Mouse (Mus musculus): ENCODE measurements around the gene Olfr657. TPM values are rescaled to one million over a fixed set of nuclear protein-coding genes. Genes with fewer than 3 reads are reported as not detected.

The Olfr657 gene
- not detected in 2 replicates for polyA plus RNA-seq (2015; fragmentation: Nextera tagmentation; extraction: Ambion mirVana)

GRCm38 (mm10) chr7:104624494-104624893 is at the start of gene Olfr657:
Gene Olfr657, plus strand, starts transcription at chr7:104624794.
- ATAC-seq: no peak

GRCm38 (mm10) chr7:104577014-104577413 is 47.6 kb upstream of the Olfr657 start, which contains the start of gene Olfr653:
Gene Olfr653, plus strand, starts transcription at chr7:104577314.
- H3K27me3 ChIP-seq (ENCODE audit: control insufficient read depth, insufficient read depth, low read depth, low read length): no peaks in the 10 kb centered on the region
- ATAC-seq: no peak
- no peak within 1 kb of the TSS for H3K27ac ChIP-seq (ENCODE audit: low read length)
- 81% methylated on average over 2 of the region's 2 CpGs for WGBS
- H3K4me1 ChIP-seq (ENCODE audit: control insufficient read depth, insufficient read depth, low read length): no peaks in the 10 kb centered on the region
- no peak within 1 kb of the TSS for H3K4me2 ChIP-seq (ENCODE audit: low read length)
- H3K36me3 ChIP-seq (ENCODE audit: control insufficient read depth, insufficient read depth, low read length): no peaks in the 10 kb centered on the region
- H3K9ac ChIP-seq (ENCODE audit: low read depth, low read length): no peak within 1 kb of the TSS
- H3K9me3 ChIP-seq (replicated peaks; ENCODE audit: control insufficient read depth, low read length, poor library complexity, severe bottlenecking): no peaks in the 10 kb centered on the region
- H3K4me3 ChIP-seq (ENCODE audit: low read depth, low read length): no peak within 1 kb of the TSS

More at GRCm38 (mm10) chr7:104624494-104624893, at the start of gene Olfr657:
- Histone ChIP-seq H3K9ac (ENCODE audit: low read depth, low read length) (no peak within 1 kb of the TSS), H3K9me3 (replicated peaks; ENCODE audit: control insufficient read depth, low read length, poor library complexity, severe bottlenecking) (no peaks in the 10 kb centered on the region), H3K4me3 (ENCODE audit: low read depth, low read length) (no peak within 1 kb of the TSS), H3K27me3 (ENCODE audit: control insufficient read depth, insufficient read depth, low read depth, low read length) (no peaks in the 10 kb centered on the region), H3K27ac (ENCODE audit: low read length) (no peak within 1 kb of the TSS), H3K4me1 (ENCODE audit: control insufficient read depth, insufficient read depth, low read length) (no peaks in the 10 kb centered on the region), H3K4me2 (ENCODE audit: low read length) (no peak within 1 kb of the TSS), H3K36me3 (ENCODE audit: control insufficient read depth, insufficient read depth, low read length) (no peaks in the 10 kb centered on the region)

GRCm38 (mm10) chr7:104580846-104581245 is 43.7 kb upstream of the Olfr657 start:
- ATAC-seq: no peak
- no peak overlapping the region for H3K27ac ChIP-seq (ENCODE audit: low read length)
- H3K4me1 ChIP-seq (ENCODE audit: control insufficient read depth, insufficient read depth, low read length): no peaks in the 10 kb centered on the region
- no peaks in the 10 kb centered on the region for H3K36me3 ChIP-seq (ENCODE audit: control insufficient read depth, insufficient read depth, low read length)
- no peaks in the 10 kb centered on the region for H3K9me3 ChIP-seq (replicated peaks; ENCODE audit: control insufficient read depth, low read length, poor library complexity, severe bottlenecking)
- H3K4me2 ChIP-seq (ENCODE audit: low read length): no peak overlapping the region
- WGBS: 91% methylated on average over 4 of the region's 4 CpGs
- H3K27me3 ChIP-seq (ENCODE audit: control insufficient read depth, insufficient read depth, low read depth, low read length): no peaks in the 10 kb centered on the region
- no peak overlapping the region for H3K4me3 ChIP-seq (ENCODE audit: low read depth, low read length)
- H3K9ac ChIP-seq (ENCODE audit: low read depth, low read length): no peak overlapping the region

GRCm38 (mm10) chr7:104581429-104581828 is 43.2 kb upstream of the Olfr657 start:
- 93% methylated on average over 4 of the region's 4 CpGs for WGBS
- H3K4me1 ChIP-seq (ENCODE audit: control insufficient read depth, insufficient read depth, low read length): no peaks in the 10 kb centered on the region

GRCm38 (mm10) chr7:104586725-104587124 is 37.9 kb upstream of the Olfr657 start, which contains the start of gene Olfr654:
Gene Olfr654, plus strand, starts transcription at chr7:104587025.
- Histone ChIP-seq H3K4me1 (ENCODE audit: control insufficient read depth, insufficient read depth, low read length) (no peaks in the 10 kb centered on the region), H3K4me3 (ENCODE audit: low read depth, low read length) (no peak within 1 kb of the TSS), H3K9me3 (replicated peaks; ENCODE audit: control insufficient read depth, low read length, poor library complexity, severe bottlenecking) (no peaks in the 10 kb centered on the region), H3K4me2 (ENCODE audit: low read length) (no peak within 1 kb of the TSS), H3K27me3 (ENCODE audit: control insufficient read depth, insufficient read depth, low read depth, low read length) (no peaks in the 10 kb centered on the region), H3K9ac (ENCODE audit: low read depth, low read length) (no peak within 1 kb of the TSS), H3K36me3 (ENCODE audit: control insufficient read depth, insufficient read depth, low read length) (no peaks in the 10 kb centered on the region), H3K27ac (ENCODE audit: low read length) (no peak within 1 kb of the TSS)
- 88% methylated on average over 4 of the region's 4 CpGs for WGBS
- ATAC-seq: no peak

More at GRCm38 (mm10) chr7:104581429-104581828, 43.2 kb upstream of the Olfr657 start:
- H3K36me3 ChIP-seq (ENCODE audit: control insufficient read depth, insufficient read depth, low read length): no peaks in the 10 kb centered on the region
- no peak overlapping the region for H3K9ac ChIP-seq (ENCODE audit: low read depth, low read length)
- no peak overlapping the region for H3K27ac ChIP-seq (ENCODE audit: low read length)
- no peaks in the 10 kb centered on the region for H3K27me3 ChIP-seq (ENCODE audit: control insufficient read depth, insufficient read depth, low read depth, low read length)
- H3K4me3 ChIP-seq (ENCODE audit: low read depth, low read length): no peak overlapping the region
- no peak for ATAC-seq
- H3K9me3 ChIP-seq (replicated peaks; ENCODE audit: control insufficient read depth, low read length, poor library complexity, severe bottlenecking): no peaks in the 10 kb centered on the region
- H3K4me2 ChIP-seq (ENCODE audit: low read length): no peak overlapping the region

GRCm38 (mm10) chr7:104588274-104588673 is 36.3 kb upstream of the Olfr657 start:
- H3K9me3 ChIP-seq (replicated peaks; ENCODE audit: control insufficient read depth, low read length, poor library complexity, severe bottlenecking): no peaks in the 10 kb centered on the region
- H3K4me2 ChIP-seq (ENCODE audit: low read length): no peak overlapping the region
- no peak for ATAC-seq
- 90% methylated on average over 5 of the region's 5 CpGs for WGBS
- no peak overlapping the region for H3K4me3 ChIP-seq (ENCODE audit: low read depth, low read length)
- H3K9ac ChIP-seq (ENCODE audit: low read depth, low read length): no peak overlapping the region
- H3K36me3 ChIP-seq (ENCODE audit: control insufficient read depth, insufficient read depth, low read length): no peaks in the 10 kb centered on the region
- no peaks in the 10 kb centered on the region for H3K4me1 ChIP-seq (ENCODE audit: control insufficient read depth, insufficient read depth, low read length)
- no peak overlapping the region for H3K27ac ChIP-seq (ENCODE audit: low read length)
- H3K27me3 ChIP-seq (ENCODE audit: control insufficient read depth, insufficient read depth, low read depth, low read length): no peaks in the 10 kb centered on the region

GRCm38 (mm10) chr7:104601679-104602078 is 22.9 kb upstream of the Olfr657 start, which contains the start of gene Olfr655:
Gene Olfr655, minus strand, starts transcription at chr7:104601779.
- no peaks in the 10 kb centered on the region for H3K9me3 ChIP-seq (replicated peaks; ENCODE audit: control insufficient read depth, low read length, poor library complexity, severe bottlenecking)
- H3K4me2 ChIP-seq (ENCODE audit: low read length): no peak within 1 kb of the TSS
- whole genome bisulfite sequencing: 82% methylated on average over 2 of the region's 2 CpGs
- ATAC-seq: no peak
- no peak within 1 kb of the TSS for H3K9ac ChIP-seq (ENCODE audit: low read depth, low read length)
- no peak within 1 kb of the TSS for H3K27ac ChIP-seq (ENCODE audit: low read length)
- H3K36me3 ChIP-seq (ENCODE audit: control insufficient read depth, insufficient read depth, low read length): no peaks in the 10 kb centered on the region
- no peak within 1 kb of the TSS for H3K4me3 ChIP-seq (ENCODE audit: low read depth, low read length)
- no peaks in the 10 kb centered on the region for H3K27me3 ChIP-seq (ENCODE audit: control insufficient read depth, insufficient read depth, low read depth, low read length)
- no peaks in the 10 kb centered on the region for H3K4me1 ChIP-seq (ENCODE audit: control insufficient read depth, insufficient read depth, low read length)

GRCm38 (mm10) chr7:104603173-104603572 is 21.4 kb upstream of the Olfr657 start:
- Histone ChIP-seq H3K27me3 (ENCODE audit: control insufficient read depth, insufficient read depth, low read depth, low read length) (no peaks in the 10 kb centered on the region), H3K9me3 (replicated peaks; ENCODE audit: control insufficient read depth, low read length, poor library complexity, severe bottlenecking) (no peaks in the 10 kb centered on the region), H3K4me2 (ENCODE audit: low read length) (no peak overlapping the region), H3K4me3 (ENCODE audit: low read depth, low read length) (no peak overlapping the region), H3K27ac (ENCODE audit: low read length) (no peak overlapping the region), H3K36me3 (ENCODE audit: control insufficient read depth, insufficient read depth, low read length) (no peaks in the 10 kb centered on the region), H3K4me1 (ENCODE audit: control insufficient read depth, insufficient read depth, low read length) (no peaks in the 10 kb centered on the region), H3K9ac (ENCODE audit: low read depth, low read length) (no peak overlapping the region)
- ATAC-seq: no peak
- 2% methylated on average over 3 of the region's 3 CpGs for WGBS

GRCm38 (mm10) chr7:104604727-104605126 is 19.9 kb upstream of the Olfr657 start:
- ATAC-seq: no peak
- H3K4me3 ChIP-seq (ENCODE audit: low read depth, low read length): no peak overlapping the region

More at GRCm38 (mm10) chr7:104604727-104605126, 19.9 kb upstream of the Olfr657 start:
- H3K9me3 ChIP-seq (replicated peaks; ENCODE audit: control insufficient read depth, low read length, poor library complexity, severe bottlenecking): no peaks in the 10 kb centered on the region
- no peak overlapping the region for H3K27ac ChIP-seq (ENCODE audit: low read length)
- H3K4me2 ChIP-seq (ENCODE audit: low read length): no peak overlapping the region
- no peaks in the 10 kb centered on the region for H3K36me3 ChIP-seq (ENCODE audit: control insufficient read depth, insufficient read depth, low read length)
- H3K9ac ChIP-seq (ENCODE audit: low read depth, low read length): no peak overlapping the region
- H3K4me1 ChIP-seq (ENCODE audit: control insufficient read depth, insufficient read depth, low read length): no peaks in the 10 kb centered on the region
- no peaks in the 10 kb centered on the region for H3K27me3 ChIP-seq (ENCODE audit: control insufficient read depth, insufficient read depth, low read depth, low read length)

Data from midbrain, embryonic 16.5 days (tissue).